Mouse (Mus musculus) forebrain, embryonic 15.5 days (tissue): ENCODE data around the gene Rhoj. TPM values are rescaled to one million over a fixed set of nuclear protein-coding genes. Genes with fewer than 3 reads are reported as not detected.

ENCODE experiments used
- ATAC-seq: fragments of 200-750 bp; cut with Nextera tagmentation; replicated peaks from 2 replicates; pipeline ENCODE4 v1.8.0; 2017; ENCODE audit warnings: mild to moderate bottlenecking, moderate TSS enrichment, moderate library complexity
- H3K27ac ChIP-seq: fragments of 300-500 bp; sonication (generic); replicated peaks from 2 replicates; pipeline ENCODE4 v1.5.1; 2015; ENCODE audit warnings: mild to moderate bottlenecking, inconsistent platforms
- H3K27me3 ChIP-seq: fragments of 300-500 bp; sonication (generic); 2 replicates; pipeline ENCODE4 v1.6.1; 2015; ENCODE audit warnings: inconsistent platforms
- H3K36me3 ChIP-seq: fragments of 300-500 bp; sonication (generic); 2 replicates; pipeline ENCODE4 v1.6.1; 2015; ENCODE audit warnings: mild to moderate bottlenecking, inconsistent platforms
- H3K4me1 ChIP-seq: fragments of 300-500 bp; sonication (generic); 2 replicates; pipeline ENCODE4 v1.6.1; 2015; ENCODE audit warnings: inconsistent platforms
- H3K4me2 ChIP-seq: fragments of 300-500 bp; sonication (generic); replicated peaks from 2 replicates; pipeline ENCODE4 v1.6.1; 2015; ENCODE audit warnings: mild to moderate bottlenecking, inconsistent platforms
- H3K4me3 ChIP-seq: fragments of 300-500 bp; sonication (generic); 2 replicates; pipeline ENCODE4 v1.5.1; 2015; ENCODE audit warnings: mild to moderate bottlenecking, inconsistent platforms
- H3K9ac ChIP-seq: fragments of 300-500 bp; sonication (generic); replicated peaks from 2 replicates; pipeline ENCODE4 v1.6.1; 2015; ENCODE audit warnings: mild to moderate bottlenecking, inconsistent platforms
- H3K9me3 ChIP-seq: fragments of 300-500 bp; sonication (generic); 2 replicates; pipeline ENCODE4 v1.6.1; 2016; ENCODE audit warnings: inconsistent platforms
- WGBS: fragments of 180-500 bp; shearing (Covaris S2); methylation state at CpG from one replicate; pipeline ENCODE4 v1.1.7; 2015; ENCODE audit warnings: mixed read lengths; 5-methylcytosine and 5-hydroxymethylcytosine counted together
- polyA plus RNA-seq: library from polyadenylated mRNA; unstranded; fragments of >200 nt; fragmentation: Nextera tagmentation; extraction: Ambion mirVana; gene quantifications from 2 replicates; pipeline ENCODE4 v1.2.1, GENCODE M21; 2015

The Rhoj gene
- polyA plus RNA-seq, 1 experiment from 2014 or later: 15.0 TPM

DNA sequence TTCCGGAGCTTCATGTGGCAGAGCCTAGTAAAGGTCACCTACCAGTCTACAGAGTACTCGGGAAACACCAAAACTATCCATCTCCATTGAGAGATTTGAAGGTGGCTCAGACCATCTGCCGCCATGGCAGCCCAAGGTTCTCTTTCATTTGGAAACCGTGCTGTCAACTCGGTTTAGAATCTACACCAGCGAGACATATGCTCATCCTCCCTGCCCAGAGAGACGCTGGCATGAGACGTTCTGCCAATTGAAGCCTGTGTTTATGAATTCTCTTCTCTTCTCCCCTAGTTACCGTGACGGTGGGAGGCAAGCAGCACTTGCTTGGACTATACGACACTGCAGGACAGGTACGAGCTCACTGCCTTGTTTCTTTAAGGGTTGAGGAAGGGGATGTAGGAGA is 66.9 kb downstream of the Rhoj start:
- 82% methylated on average over 12 of the region's 12 CpGs for WGBS
- Histone ChIP-seq H3K9me3 (no peaks in the 10 kb centered on the region), H3K27me3 (no peaks in the 10 kb centered on the region), H3K36me3 (no peaks in the 10 kb centered on the region), H3K4me3 (no peak overlapping the region), H3K4me1 (no peaks in the 10 kb centered on the region), H3K27ac (0 out of 2 replicates have a peak overlapping the region, but pooled peaks have one; percentile 37), H3K9ac (no peak overlapping the region), H3K4me2 (no peak overlapping the region)
- ATAC-seq: no peak

DNA sequence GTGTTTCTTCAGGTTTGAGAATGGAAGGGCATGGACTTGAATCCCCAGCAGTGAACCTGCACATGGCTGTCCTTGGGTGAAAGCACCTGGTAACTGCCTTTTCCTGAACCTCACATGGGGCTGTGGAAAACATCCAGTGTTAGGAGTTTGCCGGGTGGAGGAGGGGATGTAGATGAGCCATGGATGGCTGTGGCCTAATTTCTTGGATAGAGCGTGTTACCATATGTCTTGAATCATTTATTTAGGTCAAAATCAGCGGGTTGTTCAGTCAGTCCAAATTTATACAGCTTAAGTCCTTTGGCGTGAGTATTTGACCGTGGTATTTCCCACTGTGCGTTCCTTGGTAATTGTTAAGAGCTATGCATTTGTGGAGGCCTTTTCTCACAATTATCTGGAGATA is 68.0 kb downstream of the Rhoj start:
- H3K27ac ChIP-seq: no peak overlapping the region
- no peak for ATAC-seq
- no peaks in the 10 kb centered on the region for H3K27me3 ChIP-seq
- no peaks in the 10 kb centered on the region for H3K36me3 ChIP-seq
- H3K4me1 ChIP-seq: no peaks in the 10 kb centered on the region
- H3K9ac ChIP-seq: no peak overlapping the region
- no peak overlapping the region for H3K4me3 ChIP-seq
- WGBS: 76% methylated on average over 6 of the region's 6 CpGs
- H3K4me2 ChIP-seq: no peak overlapping the region
- H3K9me3 ChIP-seq: no peaks in the 10 kb centered on the region

DNA sequence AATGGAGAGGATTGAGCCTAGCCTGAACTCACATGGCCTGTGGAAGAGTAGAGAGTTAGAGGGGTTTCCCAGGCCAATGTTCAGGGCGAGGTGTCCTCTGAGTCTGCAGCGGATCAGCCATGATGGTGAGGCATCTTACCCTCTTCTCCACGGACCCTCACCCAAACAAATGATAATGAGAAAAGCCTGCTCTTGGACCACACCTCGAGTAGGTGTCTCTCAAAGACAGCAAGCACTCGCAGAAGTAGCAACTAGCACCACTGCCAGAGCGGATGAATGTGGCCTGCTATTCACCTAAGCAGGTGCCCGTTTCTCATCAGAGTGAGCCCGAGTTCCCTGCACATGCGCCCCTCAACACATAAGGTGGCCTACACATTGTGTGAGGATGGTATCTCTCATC is 78.6 kb downstream of the Rhoj start:
- WGBS: 94% methylated on average over 9 of the region's 9 CpGs
- H3K36me3 ChIP-seq: no peaks in the 10 kb centered on the region
- no peak overlapping the region for H3K27ac ChIP-seq
- no peaks in the 10 kb centered on the region for H3K9me3 ChIP-seq
- H3K4me2 ChIP-seq: no peak overlapping the region
- H3K27me3 ChIP-seq: no peaks in the 10 kb centered on the region
- no peak for ATAC-seq
- H3K9ac ChIP-seq: no peak overlapping the region
- H3K4me1 ChIP-seq: no peaks in the 10 kb centered on the region
- no peak overlapping the region for H3K4me3 ChIP-seq

DNA sequence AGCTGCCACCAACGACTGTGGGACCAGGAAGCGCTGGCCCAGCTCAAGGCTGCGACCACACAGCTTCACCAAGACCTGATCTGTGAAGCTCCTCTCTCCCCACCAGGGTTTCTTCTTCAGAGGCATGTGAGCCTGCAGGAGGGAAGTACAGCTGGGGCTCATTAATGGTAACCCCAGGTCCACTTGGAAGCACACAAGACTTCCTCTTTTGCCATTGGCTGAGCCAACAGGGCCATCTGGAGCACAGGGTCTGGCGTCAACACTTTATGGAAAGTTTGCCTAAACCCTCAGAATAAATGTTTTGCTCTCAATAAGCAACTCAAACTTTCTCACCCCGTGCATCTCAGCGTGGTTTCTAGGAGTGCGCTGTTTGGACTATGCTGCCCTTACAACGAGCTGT is 79.0 kb downstream of the Rhoj start:
- no peaks in the 10 kb centered on the region for H3K4me1 ChIP-seq
- 88% methylated on average over 8 of the region's 8 CpGs for WGBS
- H3K9ac ChIP-seq: no peak overlapping the region
- H3K4me3 ChIP-seq: no peak overlapping the region
- ATAC-seq: no peak
- no peak overlapping the region for H3K4me2 ChIP-seq
- no peaks in the 10 kb centered on the region for H3K36me3 ChIP-seq
- no peak overlapping the region for H3K27ac ChIP-seq
- no peaks in the 10 kb centered on the region for H3K9me3 ChIP-seq
- H3K27me3 ChIP-seq: no peaks in the 10 kb centered on the region

DNA sequence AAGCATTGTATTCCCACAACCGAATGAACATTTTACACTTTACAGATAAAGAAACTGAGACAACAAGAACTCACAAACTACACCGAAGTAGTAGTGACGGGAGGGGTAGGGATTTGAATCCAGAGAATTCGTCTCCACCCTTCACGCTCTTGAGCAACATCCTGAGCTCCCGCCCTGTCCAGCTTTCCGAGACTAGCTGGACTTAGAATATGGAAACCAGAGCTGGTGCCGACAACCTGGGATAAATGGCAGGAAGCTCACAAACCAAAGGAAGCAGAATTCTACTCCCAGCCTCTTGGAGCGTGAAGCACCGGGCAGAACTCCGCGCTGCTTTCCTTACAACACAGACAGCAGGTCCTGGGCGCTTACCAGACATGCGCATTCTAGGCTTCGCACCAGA is 79.7 kb downstream of the Rhoj start:
- no peaks in the 10 kb centered on the region for H3K9me3 ChIP-seq
- H3K9ac ChIP-seq: no peak overlapping the region
- H3K36me3 ChIP-seq: no peaks in the 10 kb centered on the region
- H3K4me3 ChIP-seq: no peak overlapping the region
- 94% methylated on average over 15 of the region's 15 CpGs for WGBS
- H3K4me2 ChIP-seq: no peak overlapping the region
- ATAC-seq: no peak
- no peaks in the 10 kb centered on the region for H3K27me3 ChIP-seq
- no peak overlapping the region for H3K27ac ChIP-seq
- H3K4me1 ChIP-seq: no peaks in the 10 kb centered on the region

DNA sequence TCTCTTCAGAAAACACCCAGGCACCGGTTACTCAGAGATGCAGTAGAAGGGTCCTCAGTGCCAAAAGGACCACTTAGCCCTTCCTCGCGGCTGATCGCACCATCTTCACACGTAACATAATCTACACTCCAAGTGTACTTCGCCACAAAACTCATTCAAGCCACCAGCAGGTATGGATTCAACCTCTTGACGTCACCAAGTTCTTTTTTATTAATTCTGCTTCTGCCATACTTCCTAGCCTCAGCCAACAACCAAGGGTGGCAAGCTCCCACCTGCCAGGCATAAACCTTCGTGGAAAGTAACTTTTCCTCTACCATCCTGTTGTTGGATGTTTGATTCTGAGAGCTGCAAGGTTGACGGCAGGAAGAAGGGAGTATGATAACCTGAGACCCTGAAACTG is 80.4 kb downstream of the Rhoj start:
- Histone ChIP-seq H3K4me2 (no peak overlapping the region), H3K9me3 (no peaks in the 10 kb centered on the region), H3K27me3 (no peaks in the 10 kb centered on the region), H3K4me3 (no peak overlapping the region), H3K9ac (no peak overlapping the region), H3K4me1 (no peaks in the 10 kb centered on the region), H3K36me3 (no peaks in the 10 kb centered on the region), H3K27ac (no peak overlapping the region)
- no peak for ATAC-seq
- 92% methylated on average over 9 of the region's 9 CpGs for WGBS

DNA sequence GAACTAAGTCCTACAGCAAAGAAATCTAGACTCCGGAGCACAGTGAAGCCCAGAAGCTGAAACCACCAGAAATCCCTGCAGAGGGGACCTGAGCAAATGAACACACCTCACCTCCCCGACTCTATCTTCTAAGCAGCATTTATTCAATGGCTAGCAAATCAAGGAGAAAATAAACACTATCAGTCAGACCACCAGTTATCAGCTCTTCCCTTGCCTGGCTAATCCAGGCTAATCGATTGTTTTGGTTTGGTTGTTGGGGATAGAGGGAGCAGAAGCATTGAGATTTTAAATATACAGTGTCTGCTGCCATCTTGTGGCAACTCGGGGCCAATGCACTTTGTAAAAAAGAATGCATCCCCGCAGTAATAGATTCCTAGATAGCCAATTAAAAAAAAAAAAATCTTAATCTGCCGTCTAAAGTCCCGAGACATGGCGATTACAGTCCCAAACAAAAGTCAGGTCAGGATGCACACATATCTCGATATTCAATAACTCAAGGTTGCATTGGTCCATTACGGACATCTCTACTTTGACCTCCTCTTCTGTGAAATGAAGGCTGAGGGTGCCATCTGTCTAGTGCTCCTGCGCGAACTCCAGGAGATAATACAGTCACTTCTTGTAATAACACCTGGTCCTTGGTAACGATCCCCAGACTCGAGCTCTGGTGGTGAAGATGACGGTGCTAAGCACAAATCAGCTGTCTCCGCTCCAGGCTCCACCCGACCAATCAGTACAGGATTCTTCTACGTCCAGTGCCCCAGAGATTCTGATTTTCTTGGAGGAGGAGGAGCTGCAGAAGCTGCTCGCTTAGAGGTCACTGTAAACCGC is 81.4 kb downstream of the Rhoj start:
- peak; percentile 80 for ATAC-seq
- Histone ChIP-seq H3K4me3 (peak overlapping the region; percentile 16), H3K4me1 (no peaks in the 10 kb centered on the region), H3K36me3 (no peaks in the 10 kb centered on the region), H3K9me3 (no peaks in the 10 kb centered on the region), H3K4me2 (peak overlapping the region; percentile 30), H3K27ac (no peak overlapping the region), H3K9ac (no peak overlapping the region), H3K27me3 (no peaks in the 10 kb centered on the region)
- 39% methylated on average over 20 of the region's 20 CpGs for WGBS

DNA sequence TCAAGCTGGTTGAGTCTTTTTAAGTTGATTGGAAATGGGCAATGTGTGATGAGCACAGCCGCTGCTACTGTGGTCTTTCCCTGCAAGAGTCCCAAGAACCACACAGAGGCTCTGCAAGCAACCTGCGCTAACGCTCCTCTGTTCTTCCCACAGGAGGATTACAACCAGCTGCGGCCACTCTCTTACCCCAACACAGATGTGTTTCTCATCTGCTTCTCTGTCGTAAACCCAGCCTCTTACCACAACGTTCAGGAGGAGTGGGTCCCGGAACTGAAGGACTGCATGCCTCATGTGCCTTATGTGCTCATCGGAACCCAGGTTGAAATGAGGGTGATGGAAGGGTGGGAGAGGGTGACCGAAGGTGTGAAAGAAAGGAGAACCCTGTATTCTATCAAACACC is 83.4 kb downstream of the Rhoj start:
- WGBS: 85% methylated on average over 9 of the region's 9 CpGs

DNA sequence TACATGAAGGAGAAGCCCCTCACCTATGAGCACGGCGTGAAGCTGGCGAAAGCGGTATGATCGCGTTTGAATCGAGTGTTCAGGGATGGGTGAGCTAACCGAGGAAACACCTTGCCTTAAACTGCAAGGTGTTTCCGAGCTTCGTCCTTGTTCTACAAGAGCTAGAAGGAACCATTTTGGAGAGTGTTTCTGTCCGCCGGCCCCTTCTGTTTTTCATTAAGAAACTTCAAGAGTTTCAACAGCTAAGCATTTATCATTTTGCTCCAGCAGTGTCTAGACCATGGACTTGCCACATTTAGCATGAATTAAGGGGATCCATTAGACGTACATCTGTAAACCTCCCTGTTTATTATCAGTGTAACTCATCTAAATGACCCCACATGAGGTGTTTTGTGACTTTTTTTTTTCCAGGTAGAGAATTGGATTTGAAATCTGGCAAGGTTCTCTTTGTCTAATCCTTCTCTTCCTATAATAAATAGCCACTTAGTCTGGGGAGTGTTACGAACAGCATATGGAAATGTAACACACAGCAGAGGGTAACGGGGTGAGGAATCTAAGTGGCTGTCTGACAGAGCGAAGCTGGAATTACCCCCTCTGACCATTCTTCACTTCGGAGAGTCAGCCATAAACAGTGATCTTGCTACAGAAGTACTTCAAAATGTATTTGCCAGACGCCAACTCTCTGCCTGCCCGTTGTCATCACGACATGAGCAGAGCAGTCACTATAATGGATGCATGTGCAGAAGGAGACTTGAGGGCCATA is 86.1 kb downstream of the Rhoj start:
- Histone ChIP-seq H3K4me1 (no peaks in the 10 kb centered on the region; the same call in 1 of the 2 replicates), H3K27ac (no peak overlapping the region), H3K4me2 (no peak overlapping the region), H3K27me3 (no peaks in the 10 kb centered on the region), H3K9me3 (no peaks in the 10 kb centered on the region), H3K4me3 (no peak overlapping the region), H3K36me3 (no peaks in the 10 kb centered on the region), H3K9ac (no peak overlapping the region)
- 89% methylated on average over 20 of the region's 20 CpGs for WGBS
- no peak for ATAC-seq

More for the DNA sequence above, 83.4 kb downstream of the Rhoj start:
- H3K9ac ChIP-seq: no peak overlapping the region
- no peaks in the 10 kb centered on the region for H3K36me3 ChIP-seq
- ATAC-seq: no peak
- H3K27me3 ChIP-seq: no peaks in the 10 kb centered on the region
- no peak overlapping the region for H3K4me2 ChIP-seq
- no peak overlapping the region for H3K4me3 ChIP-seq
- no peak overlapping the region for H3K27ac ChIP-seq
- H3K9me3 ChIP-seq: no peaks in the 10 kb centered on the region
- H3K4me1 ChIP-seq: no peaks in the 10 kb centered on the region

DNA sequence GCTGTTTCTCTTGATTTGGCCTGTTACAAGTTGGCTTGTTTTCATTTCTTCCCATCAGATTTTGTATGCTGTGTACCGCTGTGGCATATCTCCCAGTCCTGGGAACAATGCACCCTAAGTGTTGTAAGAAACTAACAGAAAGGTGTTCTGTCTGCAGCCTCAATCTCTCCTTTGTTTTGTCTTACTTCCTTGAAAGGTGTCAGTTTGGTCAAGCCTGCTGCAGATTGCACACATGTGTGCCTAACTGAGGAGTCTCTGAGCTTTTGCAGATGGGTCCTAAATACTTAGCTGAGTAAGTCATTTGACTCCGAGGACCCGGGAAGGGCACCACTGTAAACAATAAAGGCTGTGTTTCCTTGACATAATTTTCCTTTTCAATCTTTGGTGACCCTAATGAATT is 88.5 kb downstream of the Rhoj start:
- Histone ChIP-seq H3K4me2 (no peak overlapping the region), H3K4me3 (no peak overlapping the region), H3K9ac (no peak overlapping the region), H3K27me3 (no peaks in the 10 kb centered on the region), H3K4me1 (no peaks in the 10 kb centered on the region; the same call in 1 of the 2 replicates), H3K9me3 (no peaks in the 10 kb centered on the region), H3K27ac (no peak overlapping the region), H3K36me3 (no peaks in the 10 kb centered on the region)
- 59% methylated on average over 3 of the region's 3 CpGs for WGBS
- ATAC-seq: no peak

DNA sequence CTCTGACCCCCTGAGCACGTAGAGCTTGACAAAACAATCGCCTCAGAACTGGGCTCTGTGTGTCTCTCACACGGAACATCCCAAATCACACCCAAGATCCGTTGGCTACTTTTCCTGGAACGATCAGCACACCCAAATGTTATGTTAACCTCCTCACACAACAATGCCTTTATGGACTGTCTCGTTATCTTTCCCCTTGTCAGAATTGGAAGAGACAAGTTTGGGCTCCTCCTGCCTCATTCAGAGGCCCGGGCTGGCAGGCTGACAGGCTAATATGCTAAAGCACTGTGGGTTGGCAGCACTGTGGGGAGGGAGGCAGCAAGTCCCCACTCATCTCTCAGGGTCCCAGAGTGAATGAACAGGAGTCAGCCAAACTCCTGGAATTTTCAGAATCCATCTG is 89.0 kb downstream of the Rhoj start:
- 0 out of 2 replicates have a peak, but pooled peaks have one; percentile 60 for ATAC-seq
- 32% methylated on average over 7 of the region's 7 CpGs for WGBS

DNA sequence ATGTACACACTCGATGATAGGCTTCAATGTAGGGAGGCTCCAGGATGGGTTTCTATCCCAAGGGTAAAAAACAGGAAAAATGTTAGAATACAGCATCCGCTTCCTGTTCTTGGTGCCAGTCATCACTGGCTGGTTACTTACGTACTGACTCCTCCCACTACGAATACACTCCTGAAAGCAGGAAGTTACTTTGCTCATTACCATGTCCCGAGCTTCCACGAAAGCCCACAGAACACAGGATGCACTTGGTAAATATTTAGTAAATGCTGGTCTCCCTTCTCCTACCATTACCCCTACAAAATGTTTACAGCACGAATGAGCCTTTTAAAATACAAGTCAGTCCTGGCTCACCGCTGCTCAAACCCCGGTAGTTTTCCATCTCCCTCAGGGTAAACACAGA is 104.8 kb downstream of the Rhoj start:
- WGBS: 90% methylated on average over 9 of the region's 9 CpGs
- no peak for ATAC-seq
- no peaks in the 10 kb centered on the region for H3K36me3 ChIP-seq

More for the DNA sequence above, 89.0 kb downstream of the Rhoj start:
- Histone ChIP-seq H3K9me3 (no peaks in the 10 kb centered on the region), H3K9ac (no peak overlapping the region), H3K4me2 (no peak overlapping the region), H3K27me3 (no peaks in the 10 kb centered on the region), H3K27ac (no peak overlapping the region), H3K4me1 (no peaks in the 10 kb centered on the region; the same call in 1 of the 2 replicates), H3K4me3 (no peak overlapping the region), H3K36me3 (no peaks in the 10 kb centered on the region)

More for the DNA sequence above, 104.8 kb downstream of the Rhoj start:
- Histone ChIP-seq H3K27ac (no peak overlapping the region), H3K4me1 (no peaks in the 10 kb centered on the region), H3K9ac (no peak overlapping the region), H3K27me3 (no peaks in the 10 kb centered on the region), H3K4me3 (no peak overlapping the region), H3K4me2 (no peak overlapping the region), H3K9me3 (no peaks in the 10 kb centered on the region)
